Mouse (Mus musculus) megakaryocyte, embryonic 14.5 days (primary cell): Measurements from ENCODE around the gene Xbp1. TPM values are rescaled to one million over a fixed set of nuclear protein-coding genes. Genes with fewer than 3 reads are reported as not detected.
"Not testable (repeated sequence)": the region's sequence is repeated elsewhere in the genome, so short reads cannot be mapped to it uniquely, and the experiment has no call there.

Source experiments
- H3K27me3 ChIP-seq: replicated peaks from 2 replicates; pipeline ENCODE3; 2012; ENCODE audit warnings: inconsistent platforms
- H3K36me3 ChIP-seq: replicated peaks from 2 replicates; pipeline ENCODE3; 2012; ENCODE audit warnings: low read length, inconsistent platforms, mixed read lengths
- H3K4me1 ChIP-seq: 2 replicates; pipeline ENCODE4 v1.6.1; 2012; ENCODE audit warnings: inconsistent platforms
- H3K4me3 ChIP-seq: replicated peaks from 2 replicates; pipeline ENCODE3; 2012; ENCODE audit warnings: moderate library complexity, mild to moderate bottlenecking, inconsistent platforms
- H3K9me3 ChIP-seq: 2 replicates; pipeline ENCODE4 v1.6.1; 2012; ENCODE audit warnings: inconsistent platforms
- FLI1 ChIP-seq: IDR thresholded peaks from 2 replicates; pipeline ENCODE4 v1.6.1; 2012; ENCODE audit warnings: low read length, inconsistent platforms, mixed read lengths
- GATA1 ChIP-seq: IDR thresholded peaks from 3 replicates; pipeline ENCODE4 v1.6.1; 2012; ENCODE audit warnings: mixed read lengths, low read length, inconsistent platforms, borderline replicate concordance
- polyA plus RNA-seq: library from polyadenylated mRNA; stranded (reverse); fragments of >175 nt; gene quantifications from 2 replicates; pipeline ENCODE4 v1.2.3, GENCODE M21; 2012; ENCODE audit warnings: low replicate concordance; ENCODE audit not compliant: insufficient read depth

The Xbp1 gene
- polyA plus RNA-seq, result 49.2 and 62.7 TPM in 2 replicates

DNA sequence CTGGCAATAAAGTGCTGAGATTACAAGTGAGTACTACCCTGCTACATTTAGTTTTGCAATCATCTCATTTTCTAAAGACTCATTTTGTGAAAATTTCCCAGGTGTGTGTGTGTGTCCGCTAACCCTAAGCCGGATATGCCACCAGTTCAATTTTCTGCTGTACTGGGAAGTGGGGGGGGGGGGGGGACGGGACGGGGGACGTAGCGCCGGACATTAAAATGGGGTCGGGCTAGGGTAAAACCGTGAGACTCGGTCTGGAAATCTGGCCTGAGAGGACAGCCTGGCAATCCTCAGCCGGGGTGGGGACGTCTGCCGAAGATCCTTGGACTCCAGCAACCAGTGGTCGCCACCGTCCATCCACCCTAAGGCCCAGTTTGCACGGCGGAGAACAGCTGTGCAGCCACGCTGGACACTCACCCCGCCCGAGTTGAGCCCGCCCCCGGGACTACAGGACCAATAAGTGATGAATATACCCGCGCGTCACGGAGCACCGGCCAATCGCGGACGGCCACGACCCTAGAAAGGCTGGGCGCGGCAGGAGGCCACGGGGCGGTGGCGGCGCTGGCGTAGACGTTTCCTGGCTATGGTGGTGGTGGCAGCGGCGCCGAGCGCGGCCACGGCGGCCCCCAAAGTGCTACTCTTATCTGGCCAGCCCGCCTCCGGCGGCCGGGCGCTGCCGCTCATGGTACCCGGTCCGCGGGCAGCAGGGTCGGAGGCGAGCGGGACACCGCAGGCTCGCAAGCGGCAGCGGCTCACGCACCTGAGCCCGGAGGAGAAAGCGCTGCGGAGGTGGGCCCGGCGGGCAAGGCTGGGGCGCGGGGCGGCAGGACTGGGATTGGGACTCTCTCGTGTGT lies at the start of gene Xbp1:
TSS of gene Xbp1 (plus strand) at position 248 of the 854 bp plus-strand sequence.
- TF ChIP-seq GATA1, result no peak
- no peak for TF ChIP-seq FLI1
- Histone ChIP-seq H3K4me1 (peaks cover 46% of the 10 kb centered on the region), H3K4me3 (peak within 1 kb of the TSS; percentile 99), H3K27me3 (no peaks in the 10 kb centered on the region), H3K9me3 (no peaks in the 10 kb centered on the region), H3K36me3 (peaks cover 37% of the 10 kb centered on the region)

- TF ChIP-seq GATA1, result no peak
- no peak for TF ChIP-seq FLI1
- Histone ChIP-seq H3K4me3 (no peak overlapping the region), H3K9me3 (no peaks in the 10 kb centered on the region), H3K4me1 (peaks cover 3% of the 10 kb centered on the region; the same call in 1 of the 2 replicates), H3K36me3 (no peaks in the 10 kb centered on the region), H3K27me3 (peaks cover 5% of the 10 kb centered on the region)
Observed at GRCm38 (mm10) chr11:5474130-5474529, 46.3 kb upstream of the Xbp1 start.

GRCm38 (mm10) chr11:5475556-5476118 lies 44.8 kb upstream of the Xbp1 start:
- not testable (repeated sequence) for H3K36me3 ChIP-seq, H3K4me3 ChIP-seq, H3K27me3 ChIP-seq, H3K4me1 ChIP-seq, H3K9me3 ChIP-seq

DNA sequence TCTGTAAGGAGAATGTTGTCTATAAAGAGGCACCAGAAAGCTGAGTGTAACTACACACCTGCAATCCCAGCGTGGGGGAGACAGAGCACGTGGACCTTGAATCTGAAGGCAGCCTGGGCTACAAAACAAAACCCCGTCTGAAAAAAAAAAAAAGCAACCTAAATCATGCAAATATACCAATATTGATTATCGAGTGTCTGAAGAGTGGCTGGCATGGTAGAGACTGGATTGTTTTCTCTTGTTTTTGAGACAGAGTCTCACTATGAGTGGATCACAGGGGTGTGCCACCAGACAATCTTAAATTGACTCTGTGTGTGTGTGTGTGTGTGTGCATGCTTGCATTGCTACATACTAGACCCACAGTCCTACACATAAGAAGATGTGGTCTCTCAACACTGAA lies 43.7 kb upstream of the Xbp1 start:
- Histone ChIP-seq H3K9me3 (no peaks in the 10 kb centered on the region), H3K27me3 (peaks cover 8% of the 10 kb centered on the region), H3K4me3 (no peak overlapping the region), H3K4me1 (peaks cover 3% of the 10 kb centered on the region; the same call in 1 of the 2 replicates), H3K36me3 (no peaks in the 10 kb centered on the region)
- no peak for TF ChIP-seq GATA1

- Histone ChIP-seq H3K36me3 (no peaks in the 10 kb centered on the region), H3K27me3 (peaks cover 8% of the 10 kb centered on the region), H3K4me1 (peaks cover 3% of the 10 kb centered on the region; the same call in 1 of the 2 replicates), H3K4me3 (no peak overlapping the region), H3K9me3 (no peaks in the 10 kb centered on the region)
- TF ChIP-seq FLI1 (no peak), GATA1 (no peak)
Observed at GRCm38 (mm10) chr11:5478193-5478592, 42.3 kb upstream of the Xbp1 start.

DNA sequence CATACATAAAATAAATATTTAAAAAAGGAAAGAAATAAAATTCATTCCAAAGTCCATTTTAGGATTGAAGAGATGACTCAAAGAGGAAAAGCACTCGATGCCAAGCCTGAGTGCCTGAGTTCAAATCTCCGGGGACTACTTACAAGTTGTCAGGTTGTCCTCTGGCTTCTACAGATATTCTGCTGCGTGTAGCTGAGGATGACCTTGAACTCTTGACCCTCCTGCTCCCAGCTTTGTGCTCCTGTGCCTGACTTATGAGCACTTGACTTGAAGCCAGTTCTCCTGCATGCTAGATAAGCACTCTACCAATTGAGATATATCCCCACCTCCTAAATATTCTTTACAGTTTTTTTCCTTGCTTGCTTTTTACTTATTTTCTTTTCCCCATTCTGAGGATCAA lies 41.6 kb upstream of the Xbp1 start:
- TF ChIP-seq FLI1 (no peak), GATA1 (no peak)
- no peak overlapping the region for H3K4me3 ChIP-seq
- H3K27me3 ChIP-seq, result peaks cover 8% of the 10 kb centered on the region
- H3K36me3 ChIP-seq, result no peaks in the 10 kb centered on the region
- no peaks in the 10 kb centered on the region for H3K9me3 ChIP-seq
- H3K4me1 ChIP-seq, result peaks cover 3% of the 10 kb centered on the region; the same call in 1 of the 2 replicates

- H3K4me1 ChIP-seq, result peaks cover 18% of the 10 kb centered on the region
- H3K36me3 ChIP-seq, result no peaks in the 10 kb centered on the region
- H3K27me3 ChIP-seq, result peaks cover 6% of the 10 kb centered on the region
- H3K4me3 ChIP-seq, result no peak overlapping the region
- H3K9me3 ChIP-seq, result no peaks in the 10 kb centered on the region
- TF ChIP-seq GATA1, result no peak
- no peak for TF ChIP-seq FLI1
Observed at GRCm38 (mm10) chr11:5482581-5482980, 37.9 kb upstream of the Xbp1 start.

GRCm38 (mm10) chr11:5485193-5486011 lies 35.1 kb upstream of the Xbp1 start:
- no peaks in the 10 kb centered on the region for H3K9me3 ChIP-seq
- TF ChIP-seq GATA1 (no peak), FLI1 (no peak)
- peaks cover 21% of the 10 kb centered on the region for H3K36me3 ChIP-seq
- peaks cover 22% of the 10 kb centered on the region for H3K4me1 ChIP-seq
- H3K4me3 ChIP-seq, result peak overlapping the region; percentile 92
- peaks cover under 1% of the 10 kb centered on the region for H3K27me3 ChIP-seq

DNA sequence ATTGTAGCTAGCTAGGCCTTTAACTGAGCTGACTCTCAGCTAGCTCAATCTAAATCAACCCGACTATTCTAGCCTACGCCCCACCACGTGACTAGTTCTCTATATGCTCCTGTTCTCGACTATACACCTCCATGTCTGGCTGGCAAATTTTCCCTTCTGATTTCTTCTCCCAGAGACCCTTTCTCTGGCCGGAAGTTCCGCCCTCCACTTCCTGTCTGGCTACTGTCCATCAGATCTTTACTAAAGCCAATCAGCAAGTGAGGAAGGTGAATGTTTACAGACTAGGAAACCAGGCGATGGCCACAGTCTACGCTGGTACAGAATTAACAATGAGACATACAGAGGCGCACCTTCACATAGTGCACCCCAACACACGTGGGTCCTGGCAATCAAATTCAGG lies 31.0 kb upstream of the Xbp1 start:
- not testable (repeated sequence) for H3K4me3 ChIP-seq, H3K9me3 ChIP-seq, H3K27me3 ChIP-seq
- peaks cover 34% of the 10 kb centered on the region for H3K36me3 ChIP-seq
- H3K4me1 ChIP-seq, result peaks cover 24% of the 10 kb centered on the region

- no peak for TF ChIP-seq FLI1
- no peak for TF ChIP-seq GATA1
- H3K36me3 ChIP-seq, result peaks cover 38% of the 10 kb centered on the region
- no peak overlapping the region for H3K4me3 ChIP-seq
- H3K4me1 ChIP-seq, result peaks cover 13% of the 10 kb centered on the region
- H3K27me3 ChIP-seq, result no peaks in the 10 kb centered on the region
- peaks cover 4% of the 10 kb centered on the region; the same call in 1 of the 2 replicates for H3K9me3 ChIP-seq
Observed at GRCm38 (mm10) chr11:5490989-5491656, 29.3 kb upstream of the Xbp1 start.
